Mouse (Mus musculus): Measurements from ENCODE around the gene Aldob. TPM values are rescaled to one million over a fixed set of nuclear protein-coding genes. Genes with fewer than 3 reads are reported as not detected.
"Not testable (repeated sequence)": the region's sequence is repeated elsewhere in the genome, so short reads cannot be mapped to it uniquely, and the experiment has no call there.

Gene Aldob
- polyA plus RNA-seq, 1 experiment from 2014 or later = 0.91 TPM

DNA sequence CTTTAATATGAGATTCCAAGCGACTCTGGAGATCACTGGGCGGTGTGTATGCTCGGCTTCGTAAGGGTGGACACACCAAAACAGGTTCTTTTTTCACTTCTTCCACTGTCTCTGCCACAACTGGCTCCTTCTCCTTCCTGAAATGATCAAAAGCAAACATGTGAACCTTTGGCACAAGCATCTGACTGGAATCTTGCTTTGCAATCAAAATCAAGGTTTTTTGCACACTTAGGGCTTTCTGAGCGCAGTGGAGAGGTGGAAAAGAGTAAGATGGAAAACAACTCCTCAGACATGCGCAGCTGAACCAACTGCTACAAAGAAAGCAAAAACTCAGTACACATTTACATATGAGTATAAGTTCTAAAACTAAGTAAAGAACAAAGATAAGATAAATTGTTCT lies 34.9 kb downstream of the Aldob start:
- Histone ChIP-seq H3K27ac (ENCODE audit: low read depth, low read length) (no peak overlapping the region), H3K9ac (replicated peaks; ENCODE audit: low read depth, low read length) (no peak overlapping the region), H3K36me3 (ENCODE audit: control insufficient read depth, insufficient read depth, low read length) (0 out of 2 replicates have a peak, but pooled peaks cover 6% of the 10 kb centered on the region), H3K4me1 (ENCODE audit: control insufficient read depth, insufficient read depth, low read length) (peaks cover 3% of the 10 kb centered on the region; the same call in 1 of the 2 replicates), H3K27me3 (ENCODE audit: control insufficient read depth, insufficient read depth, low read length) (no peaks in the 10 kb centered on the region), H3K4me3 (ENCODE audit: low read depth, low read length) (no peak overlapping the region), H3K4me2 (ENCODE audit: low read depth, low read length) (no peak overlapping the region), H3K9me3 (ENCODE audit: control insufficient read depth, low read length) (no peaks in the 10 kb centered on the region)
- WGBS = 97% methylated on average over 6 of the region's 6 CpGs
- ATAC-seq (ENCODE audit: low read depth) = no peak

DNA sequence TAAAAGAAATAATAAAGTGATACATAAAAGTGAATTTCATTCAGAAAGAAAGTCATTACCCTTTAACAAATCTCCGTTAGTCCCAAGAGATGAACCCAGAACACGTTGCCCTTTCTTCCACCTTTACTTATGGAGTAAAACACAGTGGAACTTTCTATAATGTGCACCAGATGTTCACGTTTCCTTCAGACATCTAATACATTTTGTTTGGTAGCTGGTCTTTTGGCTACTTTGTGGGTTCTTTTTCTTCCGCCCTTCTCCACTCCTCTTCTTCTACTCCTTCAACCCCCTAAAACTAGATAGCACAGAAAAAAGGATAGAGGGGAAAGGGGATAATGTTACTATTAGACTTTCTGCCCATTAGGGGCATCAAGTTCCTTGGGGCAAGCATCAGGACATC lies 36.7 kb downstream of the Aldob start:
- Histone ChIP-seq H3K9ac (replicated peaks; ENCODE audit: low read depth, low read length) (no peak overlapping the region), H3K4me2 (ENCODE audit: low read depth, low read length) (no peak overlapping the region), H3K9me3 (ENCODE audit: control insufficient read depth, low read length) (no peaks in the 10 kb centered on the region), H3K36me3 (ENCODE audit: control insufficient read depth, insufficient read depth, low read length) (0 out of 2 replicates have a peak, but pooled peaks cover 6% of the 10 kb centered on the region), H3K4me3 (ENCODE audit: low read depth, low read length) (no peak overlapping the region), H3K4me1 (ENCODE audit: control insufficient read depth, insufficient read depth, low read length) (no peaks in the 10 kb centered on the region), H3K27ac (ENCODE audit: low read depth, low read length) (no peak overlapping the region), H3K27me3 (ENCODE audit: control insufficient read depth, insufficient read depth, low read length) (no peaks in the 10 kb centered on the region)
- no peak for ATAC-seq (ENCODE audit: low read depth)
- WGBS = 96% methylated on average over 4 of the region's 4 CpGs

DNA sequence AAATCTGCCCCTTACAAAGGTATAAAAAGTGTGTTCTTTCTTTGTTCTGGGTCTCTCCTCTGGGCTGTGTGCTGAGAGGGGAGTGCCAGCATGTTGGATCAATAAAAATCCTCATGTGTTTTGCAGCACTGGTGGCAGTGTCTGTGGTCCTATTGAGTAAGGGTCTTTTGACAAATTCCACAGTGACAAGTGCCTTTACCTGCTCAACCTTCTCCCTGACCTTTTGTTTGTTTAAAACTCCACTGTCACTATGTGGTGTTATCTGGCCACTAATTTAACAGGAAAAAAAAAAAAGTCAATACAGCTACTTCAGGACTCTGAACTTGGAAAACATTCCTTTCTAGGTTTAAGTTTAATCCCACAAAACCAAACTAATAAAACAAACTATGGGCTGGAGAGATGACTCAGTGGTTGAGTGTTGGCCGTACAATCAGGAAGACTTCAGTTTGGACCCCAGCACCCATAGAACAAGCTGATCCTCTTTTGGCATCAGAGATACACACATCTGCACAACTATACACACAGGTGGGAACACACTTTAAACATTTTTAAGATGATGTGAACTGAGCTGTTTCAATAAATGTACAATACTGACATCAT lies 39.0 kb downstream of the Aldob start:
- H3K9me3 ChIP-seq (ENCODE audit: control insufficient read depth, low read length); ATAC-seq (ENCODE audit: low read depth); H3K4me1 ChIP-seq (ENCODE audit: control insufficient read depth, insufficient read depth, low read length); H3K4me2 ChIP-seq (ENCODE audit: low read depth, low read length); H3K36me3 ChIP-seq (ENCODE audit: control insufficient read depth, insufficient read depth, low read length); H3K27ac ChIP-seq (ENCODE audit: low read depth, low read length); H3K27me3 ChIP-seq (ENCODE audit: control insufficient read depth, insufficient read depth, low read length); H3K4me3 ChIP-seq (ENCODE audit: low read depth, low read length); H3K9ac ChIP-seq (replicated peaks; ENCODE audit: low read depth, low read length): not testable (repeated sequence)
- WGBS = 100% methylated on average over 1 of the region's 1 CpGs

DNA sequence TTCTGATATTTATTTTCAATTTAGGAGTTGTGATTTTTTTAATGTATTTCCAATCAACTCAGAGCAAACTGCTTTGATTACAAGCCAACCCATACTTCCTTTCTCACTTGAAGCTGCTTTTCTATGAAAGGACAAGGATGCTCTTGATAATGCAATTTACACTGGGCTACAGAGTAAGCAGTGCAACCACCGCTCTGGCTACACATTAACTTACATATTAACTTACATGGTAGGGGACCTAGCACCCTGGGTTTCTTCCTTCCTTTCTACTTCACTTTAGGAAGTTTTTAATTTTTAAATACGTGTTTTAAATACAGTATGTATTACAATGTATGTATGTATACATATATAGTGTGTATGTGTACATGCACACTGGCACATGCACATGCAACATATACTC lies 40.2 kb downstream of the Aldob start:
- 0 out of 2 replicates have a peak, but pooled peaks cover 6% of the 10 kb centered on the region for H3K36me3 ChIP-seq (ENCODE audit: control insufficient read depth, insufficient read depth, low read length)
- no peak overlapping the region for H3K27ac ChIP-seq (ENCODE audit: low read depth, low read length)
- ATAC-seq (ENCODE audit: low read depth) = no peak
- H3K27me3 ChIP-seq (ENCODE audit: control insufficient read depth, insufficient read depth, low read length) = no peaks in the 10 kb centered on the region
- no peak overlapping the region for H3K4me2 ChIP-seq (ENCODE audit: low read depth, low read length)
- H3K4me1 ChIP-seq (ENCODE audit: control insufficient read depth, insufficient read depth, low read length) = no peaks in the 10 kb centered on the region
- no peaks in the 10 kb centered on the region for H3K9me3 ChIP-seq (ENCODE audit: control insufficient read depth, low read length)
- no peak overlapping the region for H3K4me3 ChIP-seq (ENCODE audit: low read depth, low read length)
- WGBS = 91% methylated on average over 2 of the region's 2 CpGs
- no peak overlapping the region for H3K9ac ChIP-seq (replicated peaks; ENCODE audit: low read depth, low read length)

DNA sequence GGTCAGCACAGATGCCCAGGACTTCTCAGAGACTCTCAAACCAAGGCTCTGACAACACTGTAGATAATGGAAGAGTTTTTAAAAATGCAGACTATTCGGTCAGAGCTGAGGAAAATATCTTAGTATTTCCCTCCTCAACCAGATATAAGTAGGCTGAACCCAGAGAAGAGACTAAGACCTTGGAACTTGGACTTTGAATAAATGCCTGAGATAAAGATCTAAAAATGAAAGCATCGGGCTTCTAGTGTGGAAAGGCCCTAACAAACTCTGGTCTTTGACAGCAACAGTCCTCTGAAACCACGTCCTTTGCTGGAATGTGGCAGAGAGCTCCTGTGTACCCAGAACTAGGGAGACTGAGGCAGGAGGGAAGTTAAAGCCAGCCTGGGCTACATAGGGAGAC lies 43.0 kb downstream of the Aldob start, which contains the start of gene Baat:
Gene Baat (minus strand): TSS at position 172 of the 400 bp plus-strand sequence.
- Histone ChIP-seq H3K4me1 (ENCODE audit: control insufficient read depth, insufficient read depth, low read length) (no peaks in the 10 kb centered on the region), H3K9me3 (ENCODE audit: control insufficient read depth, low read length) (no peaks in the 10 kb centered on the region), H3K9ac (replicated peaks; ENCODE audit: low read depth, low read length) (no peak within 1 kb of the TSS), H3K4me3 (ENCODE audit: low read depth, low read length) (no peak within 1 kb of the TSS), H3K4me2 (ENCODE audit: low read depth, low read length) (no peak within 1 kb of the TSS), H3K36me3 (ENCODE audit: control insufficient read depth, insufficient read depth, low read length) (no peaks in the 10 kb centered on the region), H3K27ac (ENCODE audit: low read depth, low read length) (no peak within 1 kb of the TSS), H3K27me3 (ENCODE audit: control insufficient read depth, insufficient read depth, low read length) (no peaks in the 10 kb centered on the region)
- 80% methylated on average over 3 of the region's 3 CpGs for WGBS
- no peak for ATAC-seq (ENCODE audit: low read depth)

DNA sequence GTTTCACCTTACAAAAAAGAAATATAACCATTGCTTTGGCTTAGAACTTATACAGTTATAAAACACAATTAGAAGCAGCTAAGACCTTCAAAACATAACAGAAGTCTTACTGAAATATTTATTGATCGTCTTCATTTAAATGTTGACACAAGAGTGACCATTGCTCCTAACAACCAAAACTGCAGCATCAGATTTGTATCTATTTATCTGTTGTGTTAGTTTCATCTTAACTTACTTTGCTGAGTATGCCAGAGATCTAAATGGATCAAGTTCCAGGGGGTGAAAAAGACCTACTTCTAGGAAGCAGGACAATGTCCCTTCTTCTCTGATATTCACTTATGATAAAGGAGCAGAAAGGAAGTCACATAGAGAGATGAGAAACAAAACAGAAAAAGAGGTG lies 45.8 kb downstream of the Aldob start:
- no peaks in the 10 kb centered on the region for H3K27me3 ChIP-seq (ENCODE audit: control insufficient read depth, insufficient read depth, low read length)
- 90% methylated on average over 1 of the region's 1 CpGs for WGBS
- H3K27ac ChIP-seq (ENCODE audit: low read depth, low read length) = no peak overlapping the region
- H3K9me3 ChIP-seq (ENCODE audit: control insufficient read depth, low read length) = no peaks in the 10 kb centered on the region
- no peaks in the 10 kb centered on the region for H3K4me1 ChIP-seq (ENCODE audit: control insufficient read depth, insufficient read depth, low read length)
- ATAC-seq (ENCODE audit: low read depth) = no peak
- H3K9ac ChIP-seq (replicated peaks; ENCODE audit: low read depth, low read length) = no peak overlapping the region
- no peaks in the 10 kb centered on the region for H3K36me3 ChIP-seq (ENCODE audit: control insufficient read depth, insufficient read depth, low read length)
- H3K4me2 ChIP-seq (ENCODE audit: low read depth, low read length) = no peak overlapping the region
- H3K4me3 ChIP-seq (ENCODE audit: low read depth, low read length) = no peak overlapping the region

Other genes starting within 250 kb of the Aldob start
- gene Acnat2, start 141.4 kb downstream of the Aldob start, polyA plus RNA-seq (2014; fragmentation: Nextera tagmentation; extraction: Ambion mirVana) = not detected in 2 replicates
- gene Acnat1, start 75.6 kb downstream of the Aldob start, polyA plus RNA-seq (2014; fragmentation: Nextera tagmentation; extraction: Ambion mirVana) = not detected in 2 replicates
- gene Baat, start 43.0 kb downstream of the Aldob start, polyA plus RNA-seq (2014; fragmentation: Nextera tagmentation; extraction: Ambion mirVana) = not detected in 2 replicates
- gene Mrpl50, start 28.5 kb downstream of the Aldob start, polyA plus RNA-seq (2014; fragmentation: Nextera tagmentation; extraction: Ambion mirVana) = 79.1 and 83.1 TPM in 2 replicates
- 13.0 and 14.5 TPM in 2 replicates for gene Zfp189, start 28.4 kb downstream of the Aldob start, polyA plus RNA-seq (2014; fragmentation: Nextera tagmentation; extraction: Ambion mirVana)
- gene Tmem246, start 48.3 kb upstream of the Aldob start, polyA plus RNA-seq (2014; fragmentation: Nextera tagmentation; extraction: Ambion mirVana) = 111 and 138 TPM in 2 replicates
- gene Rnf20, start 82.5 kb upstream of the Aldob start, polyA plus RNA-seq (2014; fragmentation: Nextera tagmentation; extraction: Ambion mirVana) = 63.0 and 66.7 TPM in 2 replicates
- 0.96 and 1.0 TPM in 2 replicates for gene Ppp3r2, start 132.5 kb upstream of the Aldob start, polyA plus RNA-seq (2014; fragmentation: Nextera tagmentation; extraction: Ambion mirVana)

Measured in neural tube, embryonic 14.5 days (tissue).